Mouse (Mus musculus): Measurements from ENCODE around the gene Slc35g3.

- TF ChIP-seq POLR2A (IDR thresholded peaks at IDR 0.05; ENCODE audit: control insufficient read depth, low read depth, low read length) (no peak), CTCF (IDR thresholded peaks at IDR 0.05; ENCODE audit: control insufficient read depth, insufficient read depth, insufficient replicate concordance, low read depth, low read length) (peak; percentile 38; the same call in 1 of the 2 replicates)
Observed at GRCm38 (mm10) chr11:69729063-69729462, 32.7 kb downstream of the Slc35g3 start.

Measured in testis, adult 2 months (tissue).